Mouse (Mus musculus) cortical plate, adult 2 months (tissue): Measurements from ENCODE around the gene Trim58. TPM values are rescaled to one million over a fixed set of nuclear protein-coding genes. Genes with fewer than 3 reads are reported as not detected.

ENCODE experiments used
- H3K27ac ChIP-seq: fragments of 200-500 bp; 2 replicates; pipeline ENCODE4 v1.5.1; 2012; ENCODE audit warnings: low read length, control low read depth, inconsistent platforms; ENCODE audit not compliant: insufficient read depth
- H3K4me1 ChIP-seq: fragments of 200-500 bp; 2 replicates; pipeline ENCODE4 v1.6.1; 2011; ENCODE audit warnings: low read length; ENCODE audit not compliant: control insufficient read depth, insufficient read depth
- H3K4me3 ChIP-seq: fragments of 200-500 bp; 2 replicates; pipeline ENCODE4 v1.5.1; 2011; ENCODE audit warnings: mild to moderate bottlenecking, low read length, control low read depth; ENCODE audit not compliant: insufficient read depth
- CTCF ChIP-seq: fragments of 200-500 bp; IDR thresholded peaks from 2 replicates; pipeline ENCODE4 v1.5.1; 2011; ENCODE audit warnings: mild to moderate bottlenecking, control low read depth, low read length; ENCODE audit not compliant: insufficient read depth; ENCODE audit errors: extremely low read depth
- POLR2A ChIP-seq: fragments of 200-500 bp; IDR thresholded peaks from 2 replicates; pipeline ENCODE4 v1.6.1; 2011; ENCODE audit warnings: mild to moderate bottlenecking, low read length, control low read depth; ENCODE audit not compliant: insufficient read depth; ENCODE audit errors: extremely low read depth
- polyA plus RNA-seq: library from polyadenylated mRNA; depleted of rRNA; stranded (reverse); fragments of >200 nt; gene quantifications from 2 replicates; pipeline ENCODE4 v1.2.3, GENCODE M21; 2012; rRNA removed

The Trim58 gene
- polyA plus RNA-seq, 1 experiment = 0.04 TPM

- H3K27ac ChIP-seq = no peak overlapping the region
- no peaks in the 10 kb centered on the region for H3K4me1 ChIP-seq
- TF ChIP-seq CTCF (no peak), POLR2A (no peak)
- H3K4me3 ChIP-seq = no peak overlapping the region
These were observed 1.5 kb downstream of the Trim58 start for GRCm38 (mm10) chr11:58641638-58642358.

GRCm38 (mm10) chr11:58643350-58643749 lies 3.1 kb downstream of the Trim58 start:
- no peak overlapping the region for H3K27ac ChIP-seq
- H3K4me3 ChIP-seq = no peak overlapping the region
- H3K4me1 ChIP-seq = no peaks in the 10 kb centered on the region
- TF ChIP-seq CTCF (peak; percentile 57), POLR2A (no peak)

- Histone ChIP-seq H3K4me1 (no peaks in the 10 kb centered on the region), H3K27ac (no peak overlapping the region), H3K4me3 (no peak overlapping the region)
- no peak for TF ChIP-seq CTCF
- TF ChIP-seq POLR2A = no peak
These were observed 14.9 kb downstream of the Trim58 start for GRCm38 (mm10) chr11:58655151-58655550.

GRCm38 (mm10) chr11:58658596-58658995 lies 18.3 kb downstream of the Trim58 start, which contains the start of gene Olfr322:
Gene Olfr322, plus strand, starts transcription at chr11:58658782.
- TF ChIP-seq POLR2A (no peak), CTCF (no peak)
- no peak within 1 kb of the TSS for H3K4me3 ChIP-seq
- no peaks in the 10 kb centered on the region for H3K4me1 ChIP-seq
- H3K27ac ChIP-seq = no peak within 1 kb of the TSS

GRCm38 (mm10) chr11:58669252-58669651 lies 29.0 kb downstream of the Trim58 start:
- TF ChIP-seq POLR2A = no peak
- no peak for TF ChIP-seq CTCF
- no peak overlapping the region for H3K27ac ChIP-seq
- no peaks in the 10 kb centered on the region for H3K4me1 ChIP-seq
- H3K4me3 ChIP-seq = no peak overlapping the region

- Histone ChIP-seq H3K4me1 (no peaks in the 10 kb centered on the region), H3K4me3 (no peak overlapping the region), H3K27ac (no peak overlapping the region)
- TF ChIP-seq CTCF = no peak
- no peak for TF ChIP-seq POLR2A
These were observed 31.6 kb downstream of the Trim58 start for GRCm38 (mm10) chr11:58671825-58672224.

GRCm38 (mm10) chr11:58680799-58681198 lies 40.5 kb downstream of the Trim58 start, which contains the start of gene Olfr320:
Gene Olfr320, plus strand, starts transcription at chr11:58681099.
- TF ChIP-seq POLR2A (no peak), CTCF (no peak)
- Histone ChIP-seq H3K27ac (no peak within 1 kb of the TSS), H3K4me1 (no peaks in the 10 kb centered on the region), H3K4me3 (no peak within 1 kb of the TSS)

GRCm38 (mm10) chr11:58698862-58699261 lies 58.6 kb downstream of the Trim58 start, which contains the start of gene Olfr319:
Gene Olfr319, plus strand, starts transcription at chr11:58699162.
- TF ChIP-seq CTCF = no peak
- no peak for TF ChIP-seq POLR2A
- Histone ChIP-seq H3K4me1 (no peaks in the 10 kb centered on the region), H3K27ac (no peak within 1 kb of the TSS), H3K4me3 (no peak within 1 kb of the TSS)

Other genes with a start within 250 kb of the Trim58 start
- gene 1810065E05Rik, start 219.4 kb upstream of the Trim58 start, polyA plus RNA-seq = not detected in 2 replicates
- not detected in 2 replicates for gene Gm12253, start 207.9 kb upstream of the Trim58 start, polyA plus RNA-seq
- gene Lypd9, start 187.5 kb upstream of the Trim58 start, polyA plus RNA-seq = not detected in 2 replicates
- gene Olfr30, start 178.2 kb upstream of the Trim58 start, polyA plus RNA-seq = not detected in 2 replicates
- not detected in 2 replicates for gene Olfr332, start 147.9 kb upstream of the Trim58 start, polyA plus RNA-seq
- not detected in 2 replicates for gene Olfr331, start 137.9 kb upstream of the Trim58 start, polyA plus RNA-seq
- gene Olfr330, start 105.6 kb upstream of the Trim58 start, polyA plus RNA-seq = not detected in 2 replicates
- 0.08 TPM in 1 of 2 replicates, not detected in the other for gene Olfr329-ps, start 94.0 kb upstream of the Trim58 start, polyA plus RNA-seq
- gene Olfr328, start 84.8 kb upstream of the Trim58 start, polyA plus RNA-seq = 0.06 TPM in 1 of 2 replicates, not detected in the other
- gene Olfr224, start 69.9 kb upstream of the Trim58 start, polyA plus RNA-seq = not detected in 2 replicates
- not detected in 2 replicates for gene Olfr325, start 62.7 kb upstream of the Trim58 start, polyA plus RNA-seq
- not detected in 2 replicates for gene Olfr324, start 45.4 kb upstream of the Trim58 start, polyA plus RNA-seq
- not detected in 2 replicates for gene 2210407C18Rik, start 24.4 kb upstream of the Trim58 start, polyA plus RNA-seq
- not detected in 2 replicates for gene Olfr323, start 10.0 kb upstream of the Trim58 start, polyA plus RNA-seq
- not detected in 2 replicates for gene Olfr322, start 18.3 kb downstream of the Trim58 start, polyA plus RNA-seq
- gene Olfr320, start 40.6 kb downstream of the Trim58 start, polyA plus RNA-seq = not detected in 2 replicates
- gene Olfr319, start 58.7 kb downstream of the Trim58 start, polyA plus RNA-seq = not detected in 2 replicates
- not detected in 2 replicates for gene Olfr318, start 83.5 kb downstream of the Trim58 start, polyA plus RNA-seq
- gene Olfr317, start 98.7 kb downstream of the Trim58 start, polyA plus RNA-seq = 0.21 and 0.27 TPM in 2 replicates
- 1.6 and 2.3 TPM in 2 replicates for gene Olfr316, start 112.3 kb downstream of the Trim58 start, polyA plus RNA-seq
- not detected in 2 replicates for gene Olfr315, start 132.7 kb downstream of the Trim58 start, polyA plus RNA-seq
- gene Olfr314, start 142.5 kb downstream of the Trim58 start, polyA plus RNA-seq = not detected in 2 replicates
- 1.7 and 2.2 TPM in 2 replicates for gene Fam183b, start 161.5 kb downstream of the Trim58 start, polyA plus RNA-seq
- not detected in 2 replicates for gene Olfr313, start 174.5 kb downstream of the Trim58 start, polyA plus RNA-seq
- gene Olfr312, start 188.8 kb downstream of the Trim58 start, polyA plus RNA-seq = not detected in 2 replicates
- gene Olfr311, start 198.8 kb downstream of the Trim58 start, polyA plus RNA-seq = 0.06 TPM in 1 of 2 replicates, not detected in the other
- 18.2 and 21.5 TPM in 2 replicates for gene Gm12258, start 206.7 kb downstream of the Trim58 start, polyA plus RNA-seq
- gene 2810021J22Rik, start 226.8 kb downstream of the Trim58 start, polyA plus RNA-seq = 5.7 and 5.9 TPM in 2 replicates